Mouse (Mus musculus): ENCODE measurements around the gene Sh3gl1. TPM values are rescaled to one million over a fixed set of nuclear protein-coding genes. Genes with fewer than 3 reads are reported as not detected.

The Sh3gl1 gene
- total and polyA plus RNA-seq, 3 experiments: 41.0 to 78.4 TPM; not detected in 1

- Histone ChIP-seq H3K36me3 (ENCODE audit: control insufficient read depth in 1 of 2, insufficient read depth in 2 of 2, low read length in 2 of 2) (peaks cover 0 to 10% of the 10 kb centered on the region in 2 experiments; a peak in 2 of 4 replicates), H3K79me2 (ENCODE audit: control insufficient read depth, insufficient read depth, low read length, poor library complexity) (peaks cover 17% of the 10 kb centered on the region), H3K9ac (ENCODE audit: control insufficient read depth, low read depth, low read length, poor library complexity, severe bottlenecking) (peak overlapping the region; percentile 82), H3K9me3 (replicated peaks; ENCODE audit: insufficient read depth, low read length) (no peaks in the 10 kb centered on the region), H3K27ac (ENCODE audit: control insufficient read depth, low read depth, low read length) (no peak overlapping the region), H3K27me3 (ENCODE audit: control insufficient read depth in 1 of 2, insufficient read depth in 2 of 2, low read length in 2 of 2) (no peaks in the 10 kb centered on the region), H3K4me1 (ENCODE audit: control insufficient read depth in 1 of 2, insufficient read depth in 2 of 2, low read length in 2 of 2) (peaks cover 0 to 19% of the 10 kb centered on the region in 2 experiments; a peak in 3 of 4 replicates), H3K4me3 (ENCODE audit: control insufficient read depth in 1 of 2, insufficient read depth in 1 of 2, low read depth in 2 of 2, low read length in 2 of 2) (peak overlapping the region; percentile 63 to 98)
- TF ChIP-seq ZC3H11A (IDR thresholded peaks at IDR 0.05; ENCODE audit: low read depth, low read length): no peak
- TF ChIP-seq ZMIZ1 (IDR thresholded peaks at IDR 0.05; ENCODE audit: low read depth, low read length): no peak
- peak; percentile 59 for TF ChIP-seq MXI1 (IDR thresholded peaks at IDR 0.05; ENCODE audit: low read depth, low read length)
- DNase-seq (ENCODE audit: low read depth, low spot score): no peak
These were observed 43.5 kb upstream of the Sh3gl1 start for GRCm38 (mm10) chr17:56079921-56080320.

DNA sequence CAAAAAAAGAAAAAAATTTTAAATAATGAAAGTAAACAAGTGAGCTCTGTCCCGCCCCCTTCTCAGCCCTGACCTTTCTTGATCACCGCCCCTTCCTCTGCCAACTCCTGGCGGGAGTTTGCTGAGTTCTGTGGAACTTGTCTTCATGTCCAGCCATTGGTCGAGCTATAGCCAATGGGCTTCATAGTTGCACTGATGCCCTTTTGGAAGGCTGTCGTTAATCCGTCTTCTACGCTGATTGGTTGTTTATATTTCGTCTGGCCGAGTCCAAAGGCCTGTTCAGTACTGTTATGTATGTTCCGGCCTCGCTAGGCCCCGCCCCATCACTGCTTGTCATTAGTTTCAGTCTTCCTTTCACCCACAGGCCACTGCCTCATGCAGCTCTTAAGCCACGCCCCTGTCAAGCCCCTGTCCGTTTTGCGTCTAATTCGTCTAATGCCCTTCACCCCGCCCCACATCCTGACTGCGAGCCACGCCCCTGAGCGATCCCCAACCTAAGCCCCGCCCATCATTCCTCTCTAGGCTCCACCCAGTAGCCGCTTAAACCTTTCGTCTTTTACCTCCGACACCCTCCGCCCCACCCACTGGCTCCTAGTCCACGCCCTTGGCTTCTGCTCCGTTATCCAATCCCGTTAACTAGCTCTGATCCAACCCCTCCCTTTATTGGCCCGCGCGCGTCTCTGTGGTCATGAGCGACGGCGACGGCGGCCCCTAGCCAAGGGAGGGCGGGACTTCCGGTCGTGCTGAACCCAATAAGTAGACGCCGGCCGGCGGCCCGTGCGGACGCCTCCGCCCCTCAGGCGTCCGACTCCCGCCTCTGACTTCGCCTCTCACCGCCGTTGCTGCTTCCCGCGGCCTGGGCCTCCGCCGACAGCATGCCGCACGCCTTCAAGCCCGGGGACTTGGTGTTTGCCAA, 42.7 kb upstream of the Sh3gl1 start, which contains the start of gene Hdgfl2:
Hdgfl2 (plus strand) TSS at position 755 of the 916 bp plus-strand sequence.
- H3K4me1 ChIP-seq (ENCODE audit: control insufficient read depth in 1 of 2, insufficient read depth in 2 of 2, low read length in 2 of 2): peaks cover 0 to 21% of the 10 kb centered on the region in 2 experiments; a peak in 3 of 4 replicates
- no peak for TF ChIP-seq MAFK (IDR thresholded peaks at IDR 0.05; ENCODE audit: borderline replicate concordance, low read depth, low read length)
- TF ChIP-seq GATA1 (IDR thresholded peaks at IDR 0.05; ENCODE audit: low read depth, low read length): no peak
- peak; percentile 19; the same call in 1 of the 2 replicates for TF ChIP-seq NRF1 (IDR thresholded peaks at IDR 0.05; ENCODE audit: insufficient read depth, low read depth, low read length, poor library complexity, severe bottlenecking)
- TF ChIP-seq ZC3H11A (IDR thresholded peaks at IDR 0.05; ENCODE audit: low read depth, low read length): no peak
- TF ChIP-seq CTCF (IDR thresholded peaks at IDR 0.05 in 2 of 3, conservative IDR thresholded peaks at IDR 0.05 in 1 of 3; ENCODE audit: control insufficient read depth in 1 of 3, insufficient read depth in 1 of 3, low read depth in 2 of 3, low read length in 3 of 3, poor library complexity in 1 of 3, severe bottlenecking in 1 of 3): no peak
- TF ChIP-seq MYC (IDR thresholded peaks at IDR 0.05; ENCODE audit: low read depth, low read length): 0 out of 2 replicates have a peak, but pooled peaks have one; percentile 46
- TF ChIP-seq EP300 (IDR thresholded peaks at IDR 0.05; ENCODE audit: low read depth in 1 of 2, low read length in 2 of 2): no peak
- no peak for TF ChIP-seq MEF2A (IDR thresholded peaks at IDR 0.05; ENCODE audit: extremely low read depth, insufficient replicate concordance, low read depth, low read length, poor library complexity, severe bottlenecking)
- TF ChIP-seq TBP (IDR thresholded peaks at IDR 0.05; ENCODE audit: low read depth, low read length): peak; percentile 77
- no peak for TF ChIP-seq ETS1 (IDR thresholded peaks at IDR 0.05; ENCODE audit: low read depth, low read length)
- no peak for TF ChIP-seq SMC3 (IDR thresholded peaks at IDR 0.05; ENCODE audit: low read depth, low read length)
- TF ChIP-seq KAT2A (conservative IDR thresholded peaks at IDR 0.05; ENCODE audit: low read depth, low read length): peak; percentile 32; the same call in 1 of the 2 replicates
- peak; percentile 93 to 96 for TF ChIP-seq POLR2A (IDR thresholded peaks at IDR 0.05; ENCODE audit: control insufficient read depth in 1 of 2, insufficient read depth in 1 of 2, low read depth in 1 of 2, low read length in 2 of 2, poor library complexity in 1 of 2)
- no peak for TF ChIP-seq ZNF384 (IDR thresholded peaks at IDR 0.05; ENCODE audit: low read depth, low read length)
- peak; percentile 95 for TF ChIP-seq ZMIZ1 (IDR thresholded peaks at IDR 0.05; ENCODE audit: low read depth, low read length)
- peak; percentile 56 for TF ChIP-seq CHD2 (IDR thresholded peaks at IDR 0.05; ENCODE audit: low read length)
- TF ChIP-seq USF1 (IDR thresholded peaks at IDR 0.05; ENCODE audit: low read depth, low read length): peak; percentile 3
- peak; percentile 81 for TF ChIP-seq POLR2AphosphoS2 (IDR thresholded peaks at IDR 0.05; ENCODE audit: low read length)
- peak; percentile 94 for TF ChIP-seq NELFE (IDR thresholded peaks at IDR 0.05; ENCODE audit: low read depth, low read length)
- peak; percentile 85 for TF ChIP-seq MXI1 (IDR thresholded peaks at IDR 0.05; ENCODE audit: low read depth, low read length)
- TF ChIP-seq TAL1 (IDR thresholded peaks at IDR 0.05; ENCODE audit: low read length): no peak
- TF ChIP-seq JUND (IDR thresholded peaks at IDR 0.05; ENCODE audit: low read depth, low read length): no peak
- no peak for TF ChIP-seq UBTF (IDR thresholded peaks at IDR 0.05; ENCODE audit: borderline replicate concordance, insufficient read depth, low read depth, low read length)
- TF ChIP-seq TCF12 (IDR thresholded peaks at IDR 0.05; ENCODE audit: low read depth, low read length): 0 out of 2 replicates have a peak, but pooled peaks have one; percentile 25
- TF ChIP-seq E2F4 (IDR thresholded peaks at IDR 0.05; ENCODE audit: borderline replicate concordance, low read depth, low read length): peak; percentile 95
- TF ChIP-seq ZKSCAN1 (IDR thresholded peaks at IDR 0.05; ENCODE audit: low read depth, low read length): no peak
- TF ChIP-seq RCOR1 (IDR thresholded peaks at IDR 0.05; ENCODE audit: low read depth, low read length): no peak
- TF ChIP-seq MAZ (IDR thresholded peaks at IDR 0.05; ENCODE audit: low read depth, low read length): peak; percentile 44; the same call in 1 of the 2 replicates

More for the DNA sequence above, 42.7 kb upstream of the Sh3gl1 start, which contains the start of gene Hdgfl2:
- Histone ChIP-seq H3K79me2 (ENCODE audit: control insufficient read depth, insufficient read depth, low read length, poor library complexity) (peaks cover 19% of the 10 kb centered on the region), H3K27me3 (ENCODE audit: control insufficient read depth in 1 of 2, insufficient read depth in 2 of 2, low read length in 2 of 2) (no peaks in the 10 kb centered on the region), H3K36me3 (ENCODE audit: control insufficient read depth in 1 of 2, insufficient read depth in 2 of 2, low read length in 2 of 2) (peaks cover 0 to 10% of the 10 kb centered on the region in 2 experiments; a peak in 2 of 4 replicates), H3K27ac (ENCODE audit: control insufficient read depth, low read depth, low read length) (peak within 1 kb of the TSS; percentile 10; the same call in 1 of the 2 replicates), H3K9ac (ENCODE audit: control insufficient read depth, low read depth, low read length, poor library complexity, severe bottlenecking) (peak within 1 kb of the TSS; percentile 82), H3K9me3 (replicated peaks; ENCODE audit: insufficient read depth, low read length) (no peaks in the 10 kb centered on the region), H3K4me3 (ENCODE audit: control insufficient read depth in 1 of 2, insufficient read depth in 1 of 2, low read depth in 2 of 2, low read length in 2 of 2) (peak within 1 kb of the TSS; percentile 63 to 98)
- peak; percentile 100 for DNase-seq (ENCODE audit: low read depth, low spot score)
